Mouse (Mus musculus) urinary bladder, postnatal 4 days (tissue): ENCODE measurements at regions not wholly inside any gene's neighbourhood (a gene's known extent, or its start where the extent isn't known, plus 50 kb on each side); places are given as distances from the start of the nearest gene placed in this dataset.
A peak's percentile ranks its signal among the peaks of the same experiment; 100 is the strongest.

Experiments used
- DNase-seq, 2 experiments: peaks; one replicate each; pipeline ENCODE4 v3.0.0; 2021 to 2022; ENCODE audit warnings: low spot score in 2 of 2

- no peak for DNase-seq
Observed at GRCm38 (mm10) chr2:30743976-30744620, 59.4 kb downstream of the 1700001O22Rik start.

- no peak for DNase-seq
Observed at GRCm38 (mm10) chr2:30743265-30743846, 60.1 kb downstream of the 1700001O22Rik start.

- no peak for DNase-seq
Observed at GRCm38 (mm10) chr2:30741450-30741849, 62.0 kb downstream of the 1700001O22Rik start.

GRCm38 (mm10) chr2:30737759-30738158 lies 65.7 kb downstream of the 1700001O22Rik start:
- no peak for DNase-seq

- DNase-seq: no peak
Observed at GRCm38 (mm10) chr2:30736705-30737104, 66.8 kb downstream of the 1700001O22Rik start.

GRCm38 (mm10) chr2:30736236-30736635 lies 67.2 kb downstream of the 1700001O22Rik start:
- no peak for DNase-seq

GRCm38 (mm10) chr2:30733853-30734252 lies 69.6 kb downstream of the 1700001O22Rik start:
- no peak for DNase-seq

- DNase-seq: no peak
Observed at GRCm38 (mm10) chr2:30731832-30732231, 71.6 kb downstream of the 1700001O22Rik start.

- no peak for DNase-seq
Observed at GRCm38 (mm10) chr2:30727948-30728347, 75.5 kb downstream of the 1700001O22Rik start.

- DNase-seq: no peak
Observed at GRCm38 (mm10) chr2:30725601-30726489, 77.6 kb downstream of the 1700001O22Rik start.

GRCm38 (mm10) chr2:30725186-30725585 lies 78.3 kb downstream of the 1700001O22Rik start:
- no peak for DNase-seq

GRCm38 (mm10) chr2:30724521-30724920 lies 78.9 kb downstream of the 1700001O22Rik start:
- DNase-seq: no peak

- DNase-seq: no peak
Observed at GRCm38 (mm10) chr2:30723059-30723587, 80.3 kb downstream of the 1700001O22Rik start.

- no peak for DNase-seq
Observed at GRCm38 (mm10) chr2:30722263-30723050, 81.0 kb downstream of the 1700001O22Rik start.

- no peak for DNase-seq
Observed at GRCm38 (mm10) chr2:30721473-30722262, 81.8 kb downstream of the 1700001O22Rik start.

- DNase-seq: no peak
Observed at GRCm38 (mm10) chr2:30721048-30721461, 82.4 kb downstream of the 1700001O22Rik start.

GRCm38 (mm10) chr2:30720291-30720690 lies 83.2 kb downstream of the 1700001O22Rik start:
- DNase-seq: no peak

GRCm38 (mm10) chr2:30719611-30720290 lies 83.7 kb downstream of the 1700001O22Rik start:
- DNase-seq: no peak

GRCm38 (mm10) chr2:30718741-30719381 lies 84.6 kb downstream of the 1700001O22Rik start:
- DNase-seq: peak; percentile 83 to 91

- peak; percentile 85 to 91 for DNase-seq
Observed at GRCm38 (mm10) chr2:30718329-30718675, 85.2 kb downstream of the 1700001O22Rik start.
